Mouse (Mus musculus): ENCODE results near the gene Unc79.

DNA sequence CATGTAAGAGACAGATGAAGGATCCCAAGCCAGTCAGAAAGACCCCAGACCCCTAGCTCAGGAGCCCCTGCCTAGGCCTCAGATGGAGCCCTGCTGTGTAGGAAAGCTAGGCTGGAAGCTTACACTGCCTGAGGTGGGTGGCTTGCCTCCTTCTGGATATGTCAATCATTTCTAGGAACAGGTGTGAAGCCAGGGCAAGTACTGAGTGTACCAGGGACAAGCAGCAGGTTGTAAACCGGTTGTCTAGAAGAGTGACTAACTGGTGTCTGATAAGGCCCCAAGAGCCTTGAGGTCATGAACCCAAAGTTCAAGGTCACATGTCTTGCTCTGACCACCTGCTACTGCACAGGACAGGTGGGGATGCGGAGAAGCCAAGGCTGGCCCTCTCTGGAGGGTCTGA lies 264.9 kb downstream of the Unc79 start:
- no peak for TF ChIP-seq POLR2A (IDR thresholded peaks at IDR 0.05; ENCODE audit: insufficient read depth, low read depth, low read length)
- no peak for TF ChIP-seq CTCF (IDR thresholded peaks at IDR 0.05; ENCODE audit: insufficient read depth, low read depth, low read length)
